Mouse (Mus musculus): ENCODE measurements at regions not wholly inside any gene's neighbourhood (a gene's known extent, or its start where the extent isn't known, plus 50 kb on each side); places are given as distances from the start of the nearest gene placed in this dataset.
A peak's percentile ranks its signal among the peaks of the same experiment; 100 is the strongest.

- DNase-seq: no peak
Observed at GRCm38 (mm10) chr10:111699557-111700508, 193.7 kb downstream of the Phlda1 start.

GRCm38 (mm10) chr10:111700570-111700969, 194.5 kb downstream of the Phlda1 start:
- DNase-seq: no peak

GRCm38 (mm10) chr10:111701138-111701537, 195.1 kb downstream of the Phlda1 start:
- no peak for DNase-seq

GRCm38 (mm10) chr10:111702435-111702834, 196.3 kb downstream of the Phlda1 start:
- no peak for DNase-seq

GRCm38 (mm10) chr10:111703447-111703846, 197.4 kb downstream of the Phlda1 start:
- DNase-seq: no peak

- no peak for DNase-seq
Observed at GRCm38 (mm10) chr10:111711519-111712113, 205.5 kb downstream of the Phlda1 start.

- no peak for DNase-seq
Observed at GRCm38 (mm10) chr10:111712991-111713390, 206.9 kb downstream of the Phlda1 start.

- no peak for DNase-seq
Observed at GRCm38 (mm10) chr10:111713676-111714075, 207.6 kb downstream of the Phlda1 start.

- no peak for DNase-seq
Observed at GRCm38 (mm10) chr10:111715172-111715571, 209.1 kb downstream of the Phlda1 start.

- DNase-seq: peak; percentile 32
Observed at GRCm38 (mm10) chr10:111719632-111720031, 213.5 kb downstream of the Phlda1 start.

- DNase-seq: no peak
Observed at GRCm38 (mm10) chr10:111721068-111721467, 215.0 kb downstream of the Phlda1 start.

GRCm38 (mm10) chr10:111723885-111724284, 217.8 kb downstream of the Phlda1 start:
- DNase-seq: no peak

- no peak for DNase-seq
Observed at GRCm38 (mm10) chr10:111724574-111725414, 218.7 kb downstream of the Phlda1 start.

- no peak for DNase-seq
Observed at GRCm38 (mm10) chr10:111736026-111736425, 229.9 kb downstream of the Phlda1 start.

- no peak for DNase-seq
Observed at GRCm38 (mm10) chr10:111739471-111740138, 232.9 kb upstream of the Krr1 start.

- DNase-seq: no peak
Observed at GRCm38 (mm10) chr10:111740586-111741265, 231.7 kb upstream of the Krr1 start.

- no peak for DNase-seq
Observed at GRCm38 (mm10) chr10:111741301-111741945, 231.0 kb upstream of the Krr1 start.

- no peak for DNase-seq
Observed at GRCm38 (mm10) chr10:111743291-111743690, 229.2 kb upstream of the Krr1 start.

GRCm38 (mm10) chr10:111745116-111745515, 227.3 kb upstream of the Krr1 start:
- DNase-seq: no peak

- no peak for DNase-seq
Observed at GRCm38 (mm10) chr10:111746067-111746878, 226.2 kb upstream of the Krr1 start.

Data from right cerebral cortex, postnatal 4 days (tissue).